Mouse (Mus musculus) lung, adult 2 months (tissue): ENCODE results near the gene Mea1.

ENCODE experiments used
- CTCF ChIP-seq: fragments of 200-500 bp; IDR thresholded peaks from 2 replicates; pipeline ENCODE4 v1.5.1; 2011; ENCODE audit warnings: mild to moderate bottlenecking, low read length, control low read depth; ENCODE audit not compliant: insufficient read depth
- POLR2A ChIP-seq: fragments of 200-500 bp; IDR thresholded peaks from 2 replicates; pipeline ENCODE4 v1.6.1; 2011; ENCODE audit warnings: low read depth, mild to moderate bottlenecking, control low read depth, low read length, borderline replicate concordance; ENCODE audit errors: extremely low read depth

GRCm38 (mm10) chr17:46651755-46652547, 26.6 kb upstream of the Mea1 start:
- TF ChIP-seq CTCF (no peak), POLR2A (no peak)
